Mouse (Mus musculus): ENCODE results near the gene Rad51b. TPM values are rescaled to one million over a fixed set of nuclear protein-coding genes. Genes with fewer than 3 reads are reported as not detected.

Rad51b gene
- total RNA-seq, 1 experiment from 2014 or later, result 0.70 TPM

DNA sequence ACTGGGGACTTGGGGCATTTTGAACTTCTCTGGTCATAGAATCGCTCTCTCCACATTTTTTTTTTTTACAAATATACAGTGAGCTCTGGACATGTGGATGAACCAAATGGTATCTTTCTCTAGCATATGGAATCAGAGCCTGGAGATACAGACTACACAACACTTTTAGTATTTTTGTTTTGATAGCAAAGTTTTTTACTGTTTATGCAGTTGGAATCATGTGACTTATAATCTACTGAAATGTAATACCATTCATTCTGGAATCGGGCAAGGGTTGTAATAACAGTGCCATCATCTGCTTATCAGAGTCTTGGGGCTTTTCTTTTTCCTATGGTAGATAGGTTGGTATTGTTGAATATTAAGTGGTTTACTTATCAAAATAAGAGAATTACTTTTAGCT, 67.2 kb downstream of the Rad51b start:
- no peak for ATAC-seq (ENCODE audit: extremely low read depth, insufficient number of reproducible peaks, low FRiP score, poor library complexity, severe bottlenecking)

DNA sequence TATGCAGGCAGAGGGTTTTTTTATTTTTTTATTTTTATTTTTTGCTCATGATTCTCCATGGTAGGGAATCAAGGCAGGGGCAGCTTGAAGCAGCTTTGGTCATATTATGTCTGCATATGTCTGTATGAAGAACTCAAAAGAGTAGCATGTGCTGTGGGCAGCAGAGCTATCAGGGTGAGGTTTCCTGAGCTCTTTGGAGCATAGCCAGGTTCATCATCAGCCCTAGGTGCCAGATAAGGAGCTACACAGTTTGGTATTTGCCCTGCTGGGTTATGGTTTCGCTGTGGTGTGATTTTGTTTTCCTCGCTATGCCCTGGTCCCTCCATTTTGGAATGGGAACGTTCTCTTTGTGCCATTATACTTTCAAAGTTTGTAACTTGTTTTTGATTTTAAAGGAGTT, 71.7 kb downstream of the Rad51b start:
- ATAC-seq (ENCODE audit: extremely low read depth, insufficient number of reproducible peaks, low FRiP score, poor library complexity, severe bottlenecking), result no peak

GRCm38 (mm10) chr12:79369512-79370165, 72.6 kb downstream of the Rad51b start:
- ATAC-seq (ENCODE audit: extremely low read depth, insufficient number of reproducible peaks, low FRiP score, poor library complexity, severe bottlenecking), result no peak

GRCm38 (mm10) chr12:79372697-79373096, 75.6 kb downstream of the Rad51b start:
- ATAC-seq (ENCODE audit: extremely low read depth, insufficient number of reproducible peaks, low FRiP score, poor library complexity, severe bottlenecking), result no peak

GRCm38 (mm10) chr12:79377378-79377777, 80.3 kb downstream of the Rad51b start:
- ATAC-seq (ENCODE audit: extremely low read depth, insufficient number of reproducible peaks, low FRiP score, poor library complexity, severe bottlenecking), result no peak

DNA sequence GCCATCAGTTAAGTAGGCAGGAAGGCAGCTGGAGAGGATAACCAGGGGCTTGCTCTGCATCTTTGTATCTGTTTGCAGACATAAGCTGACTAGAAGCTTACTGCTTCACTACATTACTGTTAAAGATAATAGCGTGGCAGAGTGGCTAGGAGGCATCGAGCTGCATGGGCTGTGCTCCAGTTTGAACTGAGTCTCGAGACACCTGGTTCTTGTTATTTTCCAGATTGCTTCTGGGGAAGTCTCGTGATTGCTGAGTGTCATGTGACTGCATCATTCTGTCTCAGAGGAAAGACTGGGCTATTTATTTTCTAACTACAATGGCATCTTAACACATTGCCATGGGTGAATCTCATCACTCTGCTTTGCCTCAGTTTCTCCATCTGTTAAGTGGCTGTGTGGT, 80.8 kb downstream of the Rad51b start:
- no peak for ATAC-seq (ENCODE audit: extremely low read depth, insufficient number of reproducible peaks, low FRiP score, poor library complexity, severe bottlenecking)

- no peak for ATAC-seq (ENCODE audit: extremely low read depth, insufficient number of reproducible peaks, low FRiP score, poor library complexity, severe bottlenecking)
Observed at GRCm38 (mm10) chr12:79380190-79380589, 83.1 kb downstream of the Rad51b start.

- no peak for ATAC-seq (ENCODE audit: extremely low read depth, insufficient number of reproducible peaks, low FRiP score, poor library complexity, severe bottlenecking)
Observed at GRCm38 (mm10) chr12:79381489-79381888, 84.4 kb downstream of the Rad51b start.

DNA sequence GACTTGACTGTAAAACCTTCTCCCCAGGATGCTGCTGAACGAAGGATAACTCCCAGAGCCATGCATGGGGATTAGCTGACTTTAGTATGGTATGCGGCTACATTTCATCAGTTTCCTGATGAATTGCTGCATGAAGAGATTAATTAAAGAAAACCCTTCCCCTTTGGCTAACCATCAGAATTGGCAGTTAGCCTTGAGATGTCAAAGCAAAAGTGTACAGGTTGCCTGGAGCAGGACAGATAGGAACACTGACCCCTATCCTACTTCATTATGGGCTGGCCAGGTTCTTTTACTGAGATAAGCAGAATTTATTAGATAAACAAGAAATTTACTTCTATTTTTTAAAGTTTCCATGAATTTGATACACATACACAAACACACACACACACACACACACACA, 85.3 kb downstream of the Rad51b start:
- ATAC-seq (ENCODE audit: extremely low read depth, insufficient number of reproducible peaks, low FRiP score, poor library complexity, severe bottlenecking), result no peak

- no peak for ATAC-seq (ENCODE audit: extremely low read depth, insufficient number of reproducible peaks, low FRiP score, poor library complexity, severe bottlenecking)
Observed at GRCm38 (mm10) chr12:79383583-79383982, 86.5 kb downstream of the Rad51b start.

- no peak for ATAC-seq (ENCODE audit: extremely low read depth, insufficient number of reproducible peaks, low FRiP score, poor library complexity, severe bottlenecking)
Observed at GRCm38 (mm10) chr12:79384787-79385186, 87.7 kb downstream of the Rad51b start.

DNA sequence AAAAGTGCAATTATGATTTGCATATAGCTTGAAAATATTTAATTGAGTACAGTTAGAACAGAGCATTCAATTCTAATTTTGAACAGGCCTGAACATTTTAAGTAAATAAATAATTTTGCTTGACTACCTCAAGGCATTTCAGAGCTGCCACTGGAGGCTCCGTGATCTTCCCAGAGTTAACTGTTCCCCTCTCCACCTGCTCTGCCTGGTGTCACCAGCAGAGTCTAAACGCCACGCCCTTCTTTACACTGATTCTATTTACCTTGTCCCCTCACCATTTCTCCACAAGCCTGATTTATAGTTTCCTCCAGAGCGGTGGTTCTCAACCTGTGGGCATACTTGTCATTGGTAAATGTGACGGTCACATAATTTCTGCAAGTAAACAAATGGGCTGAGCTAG, 88.1 kb downstream of the Rad51b start:
- no peak for ATAC-seq (ENCODE audit: extremely low read depth, insufficient number of reproducible peaks, low FRiP score, poor library complexity, severe bottlenecking)

GRCm38 (mm10) chr12:79387886-79388285, 90.8 kb downstream of the Rad51b start:
- ATAC-seq (ENCODE audit: extremely low read depth, insufficient number of reproducible peaks, low FRiP score, poor library complexity, severe bottlenecking), result no peak

DNA sequence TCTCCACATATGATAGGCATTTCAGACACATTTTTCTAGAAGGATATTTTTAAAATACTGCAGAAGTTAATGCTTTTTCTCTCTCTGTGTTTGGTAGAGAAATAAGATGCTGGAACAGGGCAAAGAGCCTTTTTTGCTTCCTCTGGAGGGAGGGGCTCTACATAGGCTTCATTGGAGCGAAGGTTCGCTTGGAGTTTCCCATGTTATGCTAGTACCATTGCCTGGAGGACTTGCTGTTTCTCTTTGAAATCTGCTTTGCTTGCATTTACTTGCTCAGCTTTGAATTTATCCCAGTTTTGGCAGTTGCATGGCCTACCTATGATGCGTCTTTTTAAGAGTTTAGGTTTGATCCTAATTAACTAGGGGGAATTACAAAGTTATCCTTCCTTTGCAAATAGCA, 92.2 kb downstream of the Rad51b start:
- ATAC-seq (ENCODE audit: extremely low read depth, insufficient number of reproducible peaks, low FRiP score, poor library complexity, severe bottlenecking), result no peak

GRCm38 (mm10) chr12:79389971-79390370, 92.9 kb downstream of the Rad51b start:
- no peak for ATAC-seq (ENCODE audit: extremely low read depth, insufficient number of reproducible peaks, low FRiP score, poor library complexity, severe bottlenecking)

DNA sequence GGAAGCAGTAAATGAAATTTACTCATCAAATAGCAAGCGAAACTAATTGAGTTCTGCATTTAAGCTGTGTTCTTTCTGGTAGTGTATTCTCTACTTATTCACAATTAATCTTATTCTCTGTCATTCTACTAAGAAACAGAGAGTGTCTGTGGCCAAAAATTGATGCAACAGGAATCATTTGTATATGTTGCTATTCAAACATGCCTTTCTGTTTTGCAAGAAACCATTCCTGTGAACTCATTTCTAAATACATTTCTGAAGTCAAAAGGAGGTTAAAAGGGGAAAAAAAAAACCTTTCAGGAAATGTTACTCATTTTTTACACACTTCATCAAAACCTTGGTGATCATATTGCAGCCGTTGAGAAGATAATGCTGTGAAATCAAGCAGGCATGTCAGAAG, 96.6 kb downstream of the Rad51b start:
- ATAC-seq (ENCODE audit: extremely low read depth, insufficient number of reproducible peaks, low FRiP score, poor library complexity, severe bottlenecking), result no peak

DNA sequence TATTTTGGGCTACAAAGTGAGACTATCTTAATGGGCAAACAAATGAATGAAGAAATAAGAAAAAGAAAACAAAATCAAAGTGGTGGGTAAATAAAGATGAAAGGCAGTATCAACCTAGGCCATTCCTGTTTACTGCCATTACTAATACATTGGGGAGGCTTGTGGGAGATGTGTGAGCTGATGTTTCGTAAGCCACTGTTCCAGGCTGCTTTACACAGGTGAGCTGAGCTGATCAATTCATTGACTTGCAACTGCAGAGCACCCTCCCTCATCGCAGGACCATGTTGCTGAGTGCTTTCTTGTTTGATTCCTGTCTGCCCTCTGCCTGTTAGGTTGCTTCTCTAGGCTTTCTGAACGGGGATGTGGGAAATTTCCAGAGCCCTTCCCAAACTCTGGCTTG, 106.9 kb downstream of the Rad51b start:
- no peak for ATAC-seq (ENCODE audit: extremely low read depth, insufficient number of reproducible peaks, low FRiP score, poor library complexity, severe bottlenecking)

DNA sequence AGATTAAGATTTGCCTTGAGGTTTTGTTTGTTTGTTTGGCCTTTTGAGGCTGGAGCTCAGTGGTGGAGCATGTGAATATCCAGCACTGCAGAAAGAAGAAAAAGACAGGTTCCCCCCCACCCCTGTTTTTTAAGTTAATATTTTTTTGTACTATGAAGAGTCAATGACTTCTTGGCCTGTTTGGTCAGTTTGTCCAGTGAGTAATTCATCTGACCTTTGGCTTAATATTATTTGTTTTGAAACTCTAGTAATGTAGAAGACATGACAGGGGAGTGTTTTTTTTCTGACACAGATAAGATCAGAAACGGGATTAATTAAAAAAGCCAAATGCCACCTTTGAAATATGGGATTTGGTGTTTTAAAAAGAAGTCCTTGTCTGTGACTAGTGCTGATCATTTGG, 107.4 kb downstream of the Rad51b start:
- ATAC-seq (ENCODE audit: extremely low read depth, insufficient number of reproducible peaks, low FRiP score, poor library complexity, severe bottlenecking), result no peak

DNA sequence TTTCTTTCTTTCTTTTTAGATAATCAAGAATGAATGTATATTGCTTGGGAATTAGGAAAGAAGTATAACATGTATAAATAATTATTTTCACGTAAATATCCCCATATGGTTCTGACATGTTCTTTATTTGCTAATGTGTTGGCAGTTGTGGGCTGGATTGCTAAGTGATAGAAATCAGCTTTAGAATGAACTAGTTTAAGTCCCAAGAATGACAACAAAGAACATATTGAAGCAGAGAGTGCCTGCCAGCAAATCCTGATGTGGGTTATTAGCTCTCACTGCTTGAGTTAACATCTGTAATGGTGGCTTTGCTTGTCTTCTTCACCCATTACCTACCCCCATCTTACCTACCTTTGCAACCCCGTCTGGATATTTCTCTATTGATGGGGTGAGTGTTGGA, 111.6 kb downstream of the Rad51b start:
- ATAC-seq (ENCODE audit: extremely low read depth, insufficient number of reproducible peaks, low FRiP score, poor library complexity, severe bottlenecking), result no peak

- ATAC-seq (ENCODE audit: extremely low read depth, insufficient number of reproducible peaks, low FRiP score, poor library complexity, severe bottlenecking), result no peak
Observed at GRCm38 (mm10) chr12:79409126-79409860, 112.2 kb downstream of the Rad51b start.
